Mouse (Mus musculus) retina, adult 2 months (tissue): ENCODE results near the gene Rasgrf2.

Source experiments
- DNase-seq: peaks from one replicate; pipeline ENCODE4 v3.0.0-alpha.2; 2012; ENCODE audit warnings: low read depth, low spot score

The Rasgrf2 gene

DNA sequence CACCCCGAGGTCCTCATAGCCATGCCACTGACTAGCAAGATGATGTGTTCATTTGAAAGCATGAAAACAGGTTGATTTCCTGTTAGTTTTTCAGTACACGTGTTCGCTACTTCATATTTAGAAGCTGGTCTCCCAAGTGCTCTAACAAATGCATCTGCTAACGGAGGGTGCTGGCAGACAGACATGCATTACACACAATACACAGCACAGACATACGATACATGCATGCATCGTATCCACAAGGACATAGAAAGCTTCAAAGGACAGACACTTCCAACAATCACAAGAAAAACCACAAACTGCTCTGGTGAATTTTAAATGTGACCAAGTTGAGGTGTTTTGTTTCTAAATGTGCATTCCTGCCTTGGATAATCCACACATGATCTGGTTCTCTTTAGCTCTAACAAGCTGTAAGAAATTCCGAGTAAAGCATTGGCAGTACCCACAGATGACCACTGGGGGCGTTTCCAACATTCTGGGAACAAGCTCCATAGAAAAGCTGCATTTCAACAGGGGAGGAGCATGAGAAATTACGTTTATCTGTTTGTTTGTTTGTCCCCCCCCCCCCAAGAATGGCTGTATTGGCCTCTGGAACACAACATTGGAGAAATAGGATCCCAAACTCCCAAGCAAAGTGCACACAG is 249.5 kb downstream of the Rasgrf2 start:
- DNase-seq: peak; percentile 41

DNA sequence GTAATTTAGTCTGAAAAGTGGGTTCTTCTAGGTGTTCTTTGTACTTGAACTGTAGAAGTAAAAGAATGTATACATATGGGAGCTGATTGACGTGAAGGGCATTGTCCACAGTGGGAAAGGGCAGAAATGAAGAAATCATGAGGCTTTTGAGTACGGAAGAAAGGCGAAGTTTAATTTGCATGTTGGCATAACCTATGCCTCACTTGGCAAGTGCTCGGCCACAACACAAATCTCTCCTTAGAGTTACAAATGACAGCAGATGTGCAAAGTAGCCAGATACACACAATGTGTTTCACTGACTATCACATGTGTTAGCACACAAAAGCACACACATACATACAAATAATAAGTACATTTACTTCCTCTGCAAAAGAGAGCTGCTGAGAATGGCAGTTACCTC is 251.2 kb downstream of the Rasgrf2 start:
- DNase-seq: no peak

DNA sequence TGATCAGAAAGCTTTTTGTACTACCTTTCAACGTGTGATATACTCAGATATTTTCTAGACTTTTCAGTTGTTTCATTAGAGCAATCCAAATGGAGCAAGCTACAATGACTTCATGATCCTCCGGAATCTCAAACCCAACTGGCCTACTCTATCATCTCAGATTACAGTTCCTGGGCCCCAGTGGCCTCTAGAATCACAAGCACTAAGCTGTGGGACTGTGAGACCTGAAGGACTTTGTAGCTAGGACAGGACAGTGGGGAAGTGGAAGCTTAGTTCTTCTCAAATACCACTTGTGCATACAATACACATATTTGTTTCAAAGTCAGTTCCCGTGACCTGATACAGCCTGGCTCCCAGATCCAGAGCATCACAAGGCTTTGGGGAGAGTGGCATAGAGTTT is 253.5 kb downstream of the Rasgrf2 start:
- DNase-seq: no peak

GRCm38 (mm10) chr13:91877350-91877749 is 254.1 kb downstream of the Rasgrf2 start:
- no peak for DNase-seq

DNA sequence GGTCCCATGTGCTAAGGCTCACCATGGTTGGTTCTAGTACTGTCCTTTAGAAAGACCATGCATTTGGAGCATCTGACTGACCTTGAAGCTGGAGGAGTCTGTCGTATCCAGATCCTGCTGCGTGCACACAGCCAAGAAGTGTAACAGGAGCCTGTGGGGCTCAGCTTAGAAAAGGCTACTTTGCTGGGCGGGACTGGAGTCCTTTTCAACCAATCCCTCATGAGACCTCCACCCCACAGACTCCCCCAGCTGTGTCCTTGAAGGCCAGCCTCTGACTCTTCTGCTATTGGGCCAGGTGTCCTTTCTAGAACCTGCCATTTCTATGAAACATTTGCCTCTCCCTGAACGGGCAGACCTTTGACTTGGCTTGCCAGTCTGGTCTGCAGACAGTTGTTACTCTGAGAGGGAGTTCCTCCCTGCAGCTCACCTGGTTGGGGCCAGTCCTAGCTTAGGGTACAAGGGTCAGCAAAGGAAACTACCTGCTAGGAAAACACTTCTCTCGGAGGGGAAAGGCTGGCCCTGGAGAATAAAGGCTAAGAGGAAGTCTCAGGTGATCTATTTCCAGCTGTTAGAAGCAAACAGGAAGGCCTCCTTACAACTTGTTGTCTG is 254.6 kb downstream of the Rasgrf2 start, which contains the start of gene Ckmt2:
Ckmt2 (minus strand) TSS at position 145 of the 609 bp plus-strand sequence.
- no peak for DNase-seq

GRCm38 (mm10) chr13:91875581-91875980 is 255.9 kb downstream of the Rasgrf2 start:
- no peak for DNase-seq

GRCm38 (mm10) chr13:91874565-91874964 is 256.9 kb downstream of the Rasgrf2 start:
- no peak for DNase-seq

GRCm38 (mm10) chr13:91873734-91874329 is 257.6 kb downstream of the Rasgrf2 start:
- DNase-seq: no peak

GRCm38 (mm10) chr13:91868577-91868976 is 262.9 kb downstream of the Rasgrf2 start:
- no peak for DNase-seq

DNA sequence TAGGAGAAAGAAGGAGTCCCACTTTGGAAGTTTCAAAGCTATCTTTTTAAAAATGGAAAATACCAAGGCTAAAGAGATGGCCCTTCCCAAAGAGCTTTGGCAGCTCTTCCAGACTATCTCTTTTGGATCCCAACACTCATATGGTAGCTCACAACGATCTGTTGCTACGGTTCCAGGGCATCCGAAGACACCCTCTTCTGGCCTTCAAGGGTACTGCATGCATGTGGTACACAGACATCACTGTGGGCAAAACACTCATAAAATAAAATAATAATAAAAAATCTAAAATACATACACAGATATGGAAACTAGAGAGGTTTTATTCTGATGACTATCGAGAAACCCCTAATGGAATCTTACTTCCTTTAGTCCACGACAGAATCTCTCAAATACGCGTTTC is 272.6 kb downstream of the Rasgrf2 start:
- no peak for DNase-seq

GRCm38 (mm10) chr13:91857427-91857826 is 274.0 kb downstream of the Rasgrf2 start:
- no peak for DNase-seq

DNA sequence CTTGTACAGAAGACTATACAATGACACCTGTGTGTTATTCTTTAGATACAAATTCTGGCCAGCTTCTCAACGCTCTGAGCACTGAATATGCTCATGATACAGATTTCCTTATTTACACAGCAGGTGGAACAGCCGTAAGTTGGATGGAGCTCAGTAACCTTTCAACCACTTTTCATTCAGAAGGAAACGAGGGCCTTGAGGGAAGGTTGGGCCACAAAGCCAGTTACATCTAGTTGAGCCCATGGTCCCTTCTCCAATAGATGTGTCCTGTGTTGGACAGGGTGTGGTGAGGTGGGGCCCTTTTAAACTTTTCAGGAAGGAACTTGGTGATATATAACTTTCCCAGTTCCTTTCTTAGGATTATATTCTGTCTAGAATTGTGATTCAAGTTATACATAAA is 277.0 kb downstream of the Rasgrf2 start:
- DNase-seq: no peak
